Comparison of ENCODE assay signal across 17 mouse cellular contexts in genomic region chr1:177705204-177705603, GRCm38 (mm10). TPM values are rescaled to one million over a fixed set of nuclear protein-coding genes. Genes with fewer than 3 reads are reported as not detected.
DNase-seq lines count a peak whose midpoint lies in the region; ATAC-seq and TF ChIP-seq lines count a peak whose summit lies in the region.
"Had no signal": no experiment of that assay in that cellular context is flagged by ENCODE, and none has a peak within 500 bp of the region (broad histone marks: within the 10 kb centered on the region; RNA-seq: fewer than 3 reads in every experiment).

No protein-coding gene starts in this region.

- peak; percentile 64 for TF ChIP-seq CTCF in liver, postnatal 0 days (IDR thresholded peaks at IDR 0.05; ENCODE audit: low read depth)
- peak; percentile 45 to 77 (median 67) for TF ChIP-seq CTCF in MEL (IDR thresholded peaks at IDR 0.05 in 2 of 3, conservative IDR thresholded peaks at IDR 0.05 in 1 of 3; ENCODE audit: control insufficient read depth in 1 of 3, insufficient read depth in 1 of 3, low read depth in 2 of 3, low read length in 3 of 3, poor library complexity in 1 of 3, severe bottlenecking in 1 of 3)

- H3K9me3 ChIP-seq in liver, postnatal 0 days (ENCODE audit: low read length), result peaks cover 3% of the 10 kb centered on the region; the same call in 1 of the 2 replicates
- H3K9me3 ChIP-seq in MEL (replicated peaks; ENCODE audit: insufficient read depth, low read length), result no peaks in the 10 kb centered on the region

- peak; percentile 47 for DNase-seq in embryo, embryonic 10 days (ENCODE audit: low spot score)
- no peak for DNase-seq in embryo, embryonic 9.5 days (ENCODE audit: extremely low spot score)
- no peak for DNase-seq in liver, postnatal 0 days
- DNase-seq in liver (no peak), MEL (ENCODE audit: low read depth, low spot score) (peak; percentile 67)
- no peak for DNase-seq in layer of hippocampus, adult 18-20 months (ENCODE audit: low spot score in 2 of 2)
- DNase-seq in Muller cell, postnatal 12 days (ENCODE audit: inconsistent ontology term), result no peak
- DNase-seq: adrenal gland, postnatal 36 days; cerebellum, adult 9-11 months; gastrocnemius, postnatal 25 days; heart, postnatal 4 days had no signal

- no peak for TF ChIP-seq EP300 in liver, postnatal 0 days (IDR thresholded peaks at IDR 0.05; ENCODE audit: low read depth)
- TF ChIP-seq EP300 in MEL (IDR thresholded peaks at IDR 0.05; ENCODE audit: low read depth in 1 of 2, low read length in 2 of 2), result no peak

- no peak for ATAC-seq in liver, postnatal 0 days
- ATAC-seq in megakaryocyte progenitor cell, adult 5-6 weeks (replicated peaks; ENCODE audit: poor library complexity), result peak; percentile 58

- no peaks in the 10 kb centered on the region for H3K27me3 ChIP-seq in liver, postnatal 0 days (ENCODE audit: insufficient read depth, low read length)
- no peaks in the 10 kb centered on the region for H3K27me3 ChIP-seq in MEL (ENCODE audit: control insufficient read depth in 1 of 2, insufficient read depth in 2 of 2, low read length in 2 of 2)
- H3K27me3 ChIP-seq: limb, embryonic 13.5 days had no signal

- no peak for TF ChIP-seq POLR2A in MEL (IDR thresholded peaks at IDR 0.05; ENCODE audit: control insufficient read depth in 1 of 2, insufficient read depth in 1 of 2, low read depth in 1 of 2, low read length in 2 of 2, poor library complexity in 1 of 2)

- no peaks in the 10 kb centered on the region for H3K36me3 ChIP-seq in liver, postnatal 0 days (replicated peaks; ENCODE audit: insufficient read depth, low read length)
- H3K36me3 ChIP-seq in MEL (ENCODE audit: control insufficient read depth in 1 of 2, insufficient read depth in 2 of 2, low read length in 2 of 2), result peaks cover 0 to 6% of the 10 kb centered on the region in 2 experiments; a peak in 2 of 4 replicates
- H3K36me3 ChIP-seq: midbrain, embryonic 10.5 days had no signal

- no peak overlapping the region for H3K4me3 ChIP-seq in liver, postnatal 0 days (ENCODE audit: low read depth, low read length)
- H3K4me3 ChIP-seq in MEL (ENCODE audit: control insufficient read depth in 1 of 2, insufficient read depth in 1 of 2, low read depth in 2 of 2, low read length in 2 of 2), result no peak overlapping the region
- H3K4me3 ChIP-seq: erythroblast, embryonic 14.5 days; limb, embryonic 13.5 days; midbrain, embryonic 10.5 days had no signal

- H3K4me1 ChIP-seq in liver, postnatal 0 days (ENCODE audit: insufficient read depth), result no peaks in the 10 kb centered on the region; the same call in 1 of the 2 replicates
- H3K4me1 ChIP-seq in MEL (ENCODE audit: control insufficient read depth in 1 of 2, insufficient read depth in 2 of 2, low read length in 2 of 2), result peaks cover 0 to 9% of the 10 kb centered on the region in 2 experiments; a peak in 1 of 4 replicates

- H3K79me2 ChIP-seq in MEL (ENCODE audit: control insufficient read depth, insufficient read depth, low read length, poor library complexity), result no peaks in the 10 kb centered on the region

- no peak overlapping the region for H3K27ac ChIP-seq in liver, postnatal 0 days (ENCODE audit: low read depth)
- H3K27ac ChIP-seq in MEL (ENCODE audit: control insufficient read depth, low read depth, low read length), result no peak overlapping the region
- H3K27ac ChIP-seq: limb, embryonic 13.5 days; midbrain, embryonic 10.5 days had no signal

- H3K4me2 ChIP-seq in liver, postnatal 0 days (ENCODE audit: low read depth, low read length), result no peak overlapping the region
- H3K4me2 ChIP-seq: limb, embryonic 13.5 days had no signal

- peak; percentile 67 for TF ChIP-seq RAD21 in MEL (IDR thresholded peaks at IDR 0.05; ENCODE audit: low read depth, low read length)

- WGBS in liver, postnatal 0 days (ENCODE audit: insufficient replicate concordance), result 36% methylated on average over 2 of the region's 2 CpGs

- H3K9ac ChIP-seq in liver, postnatal 0 days (replicated peaks), result no peak overlapping the region
- no peak overlapping the region for H3K9ac ChIP-seq in MEL (ENCODE audit: control insufficient read depth, low read depth, low read length, poor library complexity, severe bottlenecking)
- H3K9ac ChIP-seq: limb, embryonic 13.5 days had no signal

TF ChIP-seq in MEL, 35 proteins besides CTCF, POLR2A, EP300 and RAD21:
- TF ChIP-seq ETS1 (IDR thresholded peaks at IDR 0.05; ENCODE audit: low read depth, low read length) (no peak), MXI1 (IDR thresholded peaks at IDR 0.05; ENCODE audit: low read depth, low read length) (no peak), GABPA (IDR thresholded peaks at IDR 0.05; ENCODE audit: low read depth, low read length) (no peak), CHD2 (IDR thresholded peaks at IDR 0.05; ENCODE audit: low read length) (no peak), USF2 (IDR thresholded peaks at IDR 0.05; ENCODE audit: borderline replicate concordance in 1 of 2, insufficient read depth in 1 of 2, low read depth in 1 of 2, low read length in 2 of 2) (no peak), MYC (IDR thresholded peaks at IDR 0.05; ENCODE audit: low read depth, low read length) (no peak), E2F4 (IDR thresholded peaks at IDR 0.05; ENCODE audit: borderline replicate concordance, low read depth, low read length) (no peak), TCF12 (IDR thresholded peaks at IDR 0.05; ENCODE audit: low read depth, low read length) (no peak), ZKSCAN1 (IDR thresholded peaks at IDR 0.05; ENCODE audit: low read depth, low read length) (no peak), TAL1 (IDR thresholded peaks at IDR 0.05; ENCODE audit: low read length) (no peak), BHLHE40 (IDR thresholded peaks at IDR 0.05; ENCODE audit: borderline replicate concordance, low read depth, low read length) (no peak), NRF1 (IDR thresholded peaks at IDR 0.05; ENCODE audit: insufficient read depth, low read depth, low read length, poor library complexity, severe bottlenecking) (no peak), ZNF384 (IDR thresholded peaks at IDR 0.05; ENCODE audit: low read depth, low read length) (no peak), GATA1 (IDR thresholded peaks at IDR 0.05; ENCODE audit: low read depth, low read length) (no peak), POLR2AphosphoS5 (IDR thresholded peaks at IDR 0.05; ENCODE audit: borderline replicate concordance, low read depth, low read length) (no peak), UBTF (IDR thresholded peaks at IDR 0.05; ENCODE audit: borderline replicate concordance, insufficient read depth, low read depth, low read length) (no peak)
TF ChIP-seq in MEL: peak in this region for 0.

RNA-seq across cellular contexts. Expression of gene 1700016C15Rik, which starts 24.4 kb away (rescaled TPM):
- polyA plus RNA-seq in liver, postnatal 0 days (2015; fragmentation: Nextera tagmentation; extraction: Ambion mirVana), result not detected in 2 replicates
- total RNA-seq in MEL (2012; rRNA removed), result not detected in 2 replicates
- polyA plus RNA-seq in MEL (2012; ENCODE audit: insufficient read depth in 1 of 2, insufficient read length in 2 of 2, low read depth in 1 of 2, low replicate concordance in 2 of 2, missing spikeins in 1 of 2), result not detected
- not detected in 2 replicates for total RNA-seq in megakaryocyte progenitor cell, adult 5-6 weeks (2015)
- not detected in 2 replicates for total RNA-seq in megakaryocyte progenitor cell, adult 5-6 weeks (2017)
- total RNA-seq in layer of hippocampus, adult 18-20 months (2021), result not detected
- total RNA-seq: adrenal gland, postnatal 36 days; heart, postnatal 4 days had no signal
- polyA plus RNA-seq: C2C12; erythroblast, embryonic 14.5 days; limb, embryonic 13.5 days; midbrain, embryonic 10.5 days; spleen, adult 2 months had no signal

Comparison
In these comparisons a context has a peak if more than half of its experiments do, and no peak if none do; other contexts are left out.
1. DNase-seq: peak in embryo, embryonic 10 days (single experiment) and MEL (single experiment); none in embryo, embryonic 9.5 days (single experiment), liver, postnatal 0 days (single experiment), liver (single experiment), layer of hippocampus, adult 18-20 months (0 of 2) and Muller cell, postnatal 12 days (single experiment).